Comparison of ENCODE assay signal across 20 mouse cellular contexts in genomic region chr1:98523537-98523936, GRCm38 (mm10).
A peak's percentile ranks its signal among the peaks of the same experiment; 100 is the strongest.
DNase-seq lines count a peak whose midpoint lies in the region; ATAC-seq and TF ChIP-seq lines count a peak whose summit lies in the region.
"Had no signal": no experiment of that assay in that cellular context is flagged by ENCODE, and none has a peak within 500 bp of the region (broad histone marks: within the 10 kb centered on the region; RNA-seq: fewer than 3 reads in every experiment).

No protein-coding gene starts in this region.

- H3K9me3 ChIP-seq in hindbrain, postnatal 0 days (ENCODE audit: low read length): no peaks in the 10 kb centered on the region
- H3K9me3 ChIP-seq in hindbrain, embryonic 13.5 days: no peaks in the 10 kb centered on the region
- no peaks in the 10 kb centered on the region for H3K9me3 ChIP-seq in midbrain, embryonic 15.5 days
- H3K9me3 ChIP-seq in midbrain, embryonic 11.5 days (ENCODE audit: control insufficient read depth, low read length): no peaks in the 10 kb centered on the region
- H3K9me3 ChIP-seq in kidney, embryonic 16.5 days (ENCODE audit: low read length): no peaks in the 10 kb centered on the region
- H3K9me3 ChIP-seq: heart, embryonic 12.5 days; limb, embryonic 12.5 days; liver, embryonic 13.5 days; neural tube, embryonic 15.5 days had no signal

- no peaks in the 10 kb centered on the region for H3K27me3 ChIP-seq in hindbrain, postnatal 0 days (ENCODE audit: insufficient read depth, low read length)
- no peaks in the 10 kb centered on the region for H3K27me3 ChIP-seq in hindbrain, embryonic 13.5 days
- H3K27me3 ChIP-seq in midbrain, embryonic 15.5 days (replicated peaks): no peaks in the 10 kb centered on the region
- no peaks in the 10 kb centered on the region for H3K27me3 ChIP-seq in midbrain, embryonic 11.5 days (ENCODE audit: control insufficient read depth, insufficient read depth, low read length)
- H3K27me3 ChIP-seq in kidney, embryonic 16.5 days (ENCODE audit: insufficient read depth, low read length): no peaks in the 10 kb centered on the region
- H3K27me3 ChIP-seq: heart, embryonic 12.5 days; limb, embryonic 12.5 days; liver, embryonic 13.5 days; megakaryocyte, embryonic 14.5 days; neural tube, embryonic 15.5 days had no signal

- TF ChIP-seq CTCF in hindbrain, postnatal 0 days (IDR thresholded peaks at IDR 0.05; ENCODE audit: low read depth): peak; percentile 30
- TF ChIP-seq CTCF in brain, embryonic 14.5 days (IDR thresholded peaks at IDR 0.05; ENCODE audit: borderline replicate concordance, extremely low read depth, insufficient read depth, insufficient read length): no peak

- no peak overlapping the region for H3K4me2 ChIP-seq in hindbrain, postnatal 0 days (ENCODE audit: low read depth, low read length)
- no peak overlapping the region for H3K4me2 ChIP-seq in hindbrain, embryonic 13.5 days
- H3K4me2 ChIP-seq in midbrain, embryonic 15.5 days: no peak overlapping the region
- no peak overlapping the region for H3K4me2 ChIP-seq in midbrain, embryonic 11.5 days
- H3K4me2 ChIP-seq in kidney, embryonic 16.5 days (replicated peaks; ENCODE audit: low read depth, low read length): no peak overlapping the region
- H3K4me2 ChIP-seq: heart, embryonic 12.5 days; limb, embryonic 12.5 days; liver, embryonic 13.5 days; neural tube, embryonic 15.5 days had no signal

- H3K9ac ChIP-seq in hindbrain, postnatal 0 days (replicated peaks; ENCODE audit: low read length): no peak overlapping the region
- H3K9ac ChIP-seq in hindbrain, embryonic 13.5 days: no peak overlapping the region
- no peak overlapping the region for H3K9ac ChIP-seq in midbrain, embryonic 15.5 days
- no peak overlapping the region for H3K9ac ChIP-seq in midbrain, embryonic 11.5 days (ENCODE audit: low read length)
- no peak overlapping the region for H3K9ac ChIP-seq in kidney, embryonic 16.5 days (replicated peaks; ENCODE audit: low read length)
- H3K9ac ChIP-seq: heart, embryonic 12.5 days; limb, embryonic 12.5 days; liver, embryonic 13.5 days; neural tube, embryonic 15.5 days had no signal

- TF ChIP-seq POLR2A in brain, embryonic 14.5 days (IDR thresholded peaks at IDR 0.05; ENCODE audit: borderline replicate concordance, extremely low read depth, insufficient read depth, insufficient read length, poor library complexity, severe bottlenecking): no peak

- no peak for ATAC-seq in hindbrain, postnatal 0 days
- ATAC-seq in hindbrain, embryonic 13.5 days (ENCODE audit: low FRiP score): no peak
- ATAC-seq in midbrain, embryonic 15.5 days (replicated peaks): peak; percentile 63
- no peak for ATAC-seq in midbrain, embryonic 11.5 days (ENCODE audit: low FRiP score)
- ATAC-seq in kidney, embryonic 16.5 days (ENCODE audit: low FRiP score, low TSS enrichment): no peak
- ATAC-seq: CD4-positive, CD25-positive, alpha-beta regulatory T cell, adult 4 months had no signal

- peak; percentile 62 for DNase-seq in hindbrain, postnatal 0 days (ENCODE audit: low spot score)
- no peak for DNase-seq in midbrain, embryonic 11.5 days (ENCODE audit: low spot score, missing footprints)
- DNase-seq in brain, embryonic 14.5 days (ENCODE audit: low read depth): peak; percentile 50
- no peak for DNase-seq in adrenal gland, postnatal 14 days
- DNase-seq: cerebellum, adult 2 months; kidney, adult 8-10 months; liver, embryonic 13.5 days; right cerebral cortex, adult 18-20 months; spleen, adult 18-20 months; thymus, adult 2 months had no signal

- no peak overlapping the region for H3K4me3 ChIP-seq in hindbrain, postnatal 0 days (ENCODE audit: low read length)
- H3K4me3 ChIP-seq in hindbrain, embryonic 13.5 days: no peak overlapping the region
- no peak overlapping the region for H3K4me3 ChIP-seq in midbrain, embryonic 15.5 days
- H3K4me3 ChIP-seq in midbrain, embryonic 11.5 days (ENCODE audit: low read depth, low read length): no peak overlapping the region
- no peak overlapping the region for H3K4me3 ChIP-seq in kidney, embryonic 16.5 days (ENCODE audit: low read length)
- H3K4me3 ChIP-seq: heart, embryonic 12.5 days; limb, embryonic 12.5 days; liver, embryonic 13.5 days; megakaryocyte, embryonic 14.5 days; myocyte; neural tube, embryonic 15.5 days had no signal

- H3K4me1 ChIP-seq in hindbrain, postnatal 0 days (ENCODE audit: insufficient read depth, low read length): no peaks in the 10 kb centered on the region
- no peaks in the 10 kb centered on the region for H3K4me1 ChIP-seq in hindbrain, embryonic 13.5 days (replicated peaks)
- no peaks in the 10 kb centered on the region for H3K4me1 ChIP-seq in midbrain, embryonic 15.5 days
- no peaks in the 10 kb centered on the region for H3K4me1 ChIP-seq in midbrain, embryonic 11.5 days (ENCODE audit: control insufficient read depth, insufficient read depth, low read length)
- H3K4me1 ChIP-seq in kidney, embryonic 16.5 days (ENCODE audit: insufficient read depth, low read length): no peaks in the 10 kb centered on the region
- H3K4me1 ChIP-seq: heart, embryonic 12.5 days; limb, embryonic 12.5 days; liver, embryonic 13.5 days; megakaryocyte, embryonic 14.5 days; neural tube, embryonic 15.5 days had no signal

- H3K36me3 ChIP-seq in hindbrain, postnatal 0 days (ENCODE audit: insufficient read depth, low read length): no peaks in the 10 kb centered on the region
- no peaks in the 10 kb centered on the region for H3K36me3 ChIP-seq in hindbrain, embryonic 13.5 days
- H3K36me3 ChIP-seq in midbrain, embryonic 15.5 days (replicated peaks): no peaks in the 10 kb centered on the region
- no peaks in the 10 kb centered on the region for H3K36me3 ChIP-seq in midbrain, embryonic 11.5 days (ENCODE audit: control insufficient read depth, insufficient read depth, low read length)
- no peaks in the 10 kb centered on the region for H3K36me3 ChIP-seq in kidney, embryonic 16.5 days (ENCODE audit: insufficient read depth, low read length)
- H3K36me3 ChIP-seq: G1E; heart, embryonic 12.5 days; limb, embryonic 12.5 days; liver, embryonic 13.5 days; neural tube, embryonic 15.5 days had no signal

- H3K27ac ChIP-seq in hindbrain, postnatal 0 days: no peak overlapping the region
- H3K27ac ChIP-seq in hindbrain, embryonic 13.5 days: no peak overlapping the region
- no peak overlapping the region for H3K27ac ChIP-seq in midbrain, embryonic 15.5 days
- H3K27ac ChIP-seq in midbrain, embryonic 11.5 days (ENCODE audit: low read depth, low read length): no peak overlapping the region
- H3K27ac ChIP-seq in kidney, embryonic 16.5 days (ENCODE audit: low read length): no peak overlapping the region
- H3K27ac ChIP-seq: limb, embryonic 12.5 days; liver, embryonic 13.5 days; neural tube, embryonic 15.5 days had no signal

Comparison
In these comparisons a context has a peak if more than half of its experiments do, and no peak if none do; other contexts are left out.
1. DNase-seq: peak in hindbrain, postnatal 0 days (single experiment) and brain, embryonic 14.5 days (single experiment); none in midbrain, embryonic 11.5 days (single experiment) and adrenal gland, postnatal 14 days (single experiment).